Mouse (Mus musculus) splenic B cell, adult 2 months (primary cell): Measurements from ENCODE around the gene Vkorc1.

Experiments
- DNase-seq: peaks from one replicate; pipeline ENCODE4 v3.0.0-alpha.2; 2011; ENCODE audit warnings: low read depth, low spot score
- H3K27me3 ChIP-seq: 2 replicates; pipeline ENCODE4 v1.6.1; 2012; ENCODE audit warnings: mild to moderate bottlenecking, low read length, moderate library complexity, mixed read lengths; ENCODE audit not compliant: control insufficient read depth, poor library complexity, insufficient read depth, severe bottlenecking
- H3K36me3 ChIP-seq: 2 replicates; pipeline ENCODE4 v1.6.1; 2012; ENCODE audit warnings: mild to moderate bottlenecking, low read length, moderate library complexity, mixed read lengths; ENCODE audit not compliant: control insufficient read depth, poor library complexity, insufficient read depth, severe bottlenecking

Gene Vkorc1

DNA sequence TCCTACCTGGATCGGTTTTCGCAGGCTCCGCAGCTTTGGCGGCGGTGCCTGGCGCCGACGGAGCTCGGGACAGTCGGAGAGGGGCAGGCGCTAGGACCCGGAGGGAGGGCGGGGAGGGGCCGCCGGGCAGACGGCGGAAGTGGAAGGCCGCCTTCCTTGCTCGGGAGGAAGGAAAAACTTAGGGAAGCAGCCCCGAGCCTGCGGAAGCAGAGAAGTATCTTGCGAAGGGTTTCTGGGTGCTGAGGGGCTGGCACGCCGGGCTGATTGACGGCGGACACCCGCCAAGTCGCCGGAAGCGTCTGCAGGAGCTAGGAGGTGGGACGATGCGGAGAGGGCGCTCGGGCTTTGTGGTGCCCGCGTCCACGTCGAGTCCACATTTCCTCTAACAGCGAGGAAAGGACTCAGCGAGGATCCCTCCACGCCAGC lies 19.4 kb downstream of the Vkorc1 start, which contains the start of gene Zfp646:
Zfp646 (plus strand) TSS at position 181 of the 426 bp plus-strand sequence.
- DNase-seq: peak; percentile 84
- Histone ChIP-seq H3K27me3 (no peaks in the 10 kb centered on the region), H3K36me3 (peaks cover 11% of the 10 kb centered on the region)

DNA sequence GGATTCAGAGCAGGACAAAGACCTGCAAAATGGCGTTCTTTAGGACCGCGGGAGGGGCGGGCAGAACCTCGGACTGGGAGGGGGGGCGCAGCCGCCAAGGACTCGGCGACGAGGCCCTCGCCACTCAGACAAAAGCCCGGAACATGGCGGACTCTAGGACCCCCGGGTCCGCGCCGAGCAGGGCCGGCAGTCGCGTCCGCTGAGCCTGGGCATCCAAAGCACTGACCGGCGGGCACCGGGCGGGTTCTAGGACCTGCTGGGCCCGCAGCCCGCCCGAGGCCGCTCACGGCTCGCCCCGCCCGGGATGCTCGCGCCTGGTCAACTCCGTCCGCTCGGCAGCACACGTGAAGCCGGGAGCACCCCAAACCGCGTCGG lies 19.8 kb downstream of the Vkorc1 start:
- Histone ChIP-seq H3K27me3 (no peaks in the 10 kb centered on the region), H3K36me3 (peaks cover 11% of the 10 kb centered on the region)
- peak; percentile 91 for DNase-seq

DNA sequence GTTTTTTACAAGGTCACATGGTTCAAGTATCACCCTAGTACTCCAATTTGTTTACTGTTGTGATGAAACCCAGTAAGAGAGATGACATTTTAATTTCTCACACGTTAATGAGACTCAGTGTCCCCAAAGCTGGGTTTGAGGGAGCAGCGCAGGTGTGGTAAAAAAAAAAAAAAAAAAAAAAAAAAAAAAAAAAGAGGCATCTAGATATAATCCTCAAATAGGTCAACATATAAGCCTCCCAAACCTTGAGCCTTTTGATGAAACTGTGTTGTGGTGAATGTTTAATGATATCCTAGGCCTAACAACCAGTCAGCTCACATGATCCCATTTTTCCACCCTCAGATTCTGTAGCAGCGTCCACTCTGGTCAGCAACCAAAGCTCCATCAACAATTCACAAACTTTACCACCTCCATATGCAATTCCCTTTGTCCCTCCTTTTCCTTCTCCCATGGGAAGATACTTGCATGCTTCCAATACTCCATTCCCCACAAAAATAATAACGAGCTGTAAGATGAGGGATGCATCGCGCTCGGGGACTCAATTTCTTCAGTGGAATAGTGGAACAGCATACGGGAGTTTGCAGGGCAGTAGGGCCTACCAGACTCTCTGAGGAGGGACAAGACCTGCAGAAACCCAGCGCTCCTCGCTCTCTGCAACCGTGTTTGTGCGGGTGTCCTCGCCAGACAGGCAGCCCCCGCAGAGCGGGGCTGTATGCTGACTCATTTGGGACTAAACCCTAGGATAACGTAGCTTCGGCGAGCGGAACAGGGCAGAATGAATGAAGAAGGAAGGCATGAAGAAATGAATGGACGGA lies 20.4 kb downstream of the Vkorc1 start:
- no peaks in the 10 kb centered on the region for H3K27me3 ChIP-seq

DNA sequence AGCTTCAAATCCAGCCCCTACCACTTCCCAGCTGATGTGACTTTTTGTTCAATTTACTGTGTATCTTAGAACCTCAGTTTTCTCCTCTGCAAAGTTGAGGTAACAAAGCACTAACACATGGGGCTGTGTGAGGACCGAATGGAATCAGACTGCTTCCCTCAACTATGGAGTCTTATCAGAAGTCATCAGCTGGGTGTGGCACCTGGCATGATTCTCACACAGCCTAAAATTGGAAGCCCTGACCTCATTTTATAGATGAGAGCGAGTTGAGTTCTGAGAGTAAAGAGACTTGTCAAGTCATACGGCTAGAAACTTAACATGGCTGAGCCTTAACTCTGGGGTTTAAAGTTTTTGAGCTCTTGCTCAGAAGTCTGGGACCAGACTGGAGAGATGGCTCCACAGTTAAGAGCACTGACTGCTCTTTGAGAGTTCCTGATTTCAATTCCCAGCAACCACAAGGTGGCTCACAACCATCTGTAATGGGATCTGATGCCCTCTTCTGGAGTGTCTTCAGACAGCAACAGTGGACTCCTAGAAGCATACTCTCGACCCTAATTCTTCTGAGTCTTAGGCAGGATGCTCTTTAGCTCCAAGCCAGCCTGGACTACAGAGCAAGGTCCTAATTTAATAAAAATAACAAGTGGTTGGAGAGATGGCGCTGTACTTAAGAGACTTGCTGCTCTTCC lies 25.1 kb downstream of the Vkorc1 start:
- peaks cover 4% of the 10 kb centered on the region for H3K36me3 ChIP-seq
- H3K27me3 ChIP-seq: no peaks in the 10 kb centered on the region
- DNase-seq: peak; percentile 33

More for the DNA sequence above, 20.4 kb downstream of the Vkorc1 start:
- DNase-seq: no peak
- H3K36me3 ChIP-seq: peaks cover 11% of the 10 kb centered on the region

DNA sequence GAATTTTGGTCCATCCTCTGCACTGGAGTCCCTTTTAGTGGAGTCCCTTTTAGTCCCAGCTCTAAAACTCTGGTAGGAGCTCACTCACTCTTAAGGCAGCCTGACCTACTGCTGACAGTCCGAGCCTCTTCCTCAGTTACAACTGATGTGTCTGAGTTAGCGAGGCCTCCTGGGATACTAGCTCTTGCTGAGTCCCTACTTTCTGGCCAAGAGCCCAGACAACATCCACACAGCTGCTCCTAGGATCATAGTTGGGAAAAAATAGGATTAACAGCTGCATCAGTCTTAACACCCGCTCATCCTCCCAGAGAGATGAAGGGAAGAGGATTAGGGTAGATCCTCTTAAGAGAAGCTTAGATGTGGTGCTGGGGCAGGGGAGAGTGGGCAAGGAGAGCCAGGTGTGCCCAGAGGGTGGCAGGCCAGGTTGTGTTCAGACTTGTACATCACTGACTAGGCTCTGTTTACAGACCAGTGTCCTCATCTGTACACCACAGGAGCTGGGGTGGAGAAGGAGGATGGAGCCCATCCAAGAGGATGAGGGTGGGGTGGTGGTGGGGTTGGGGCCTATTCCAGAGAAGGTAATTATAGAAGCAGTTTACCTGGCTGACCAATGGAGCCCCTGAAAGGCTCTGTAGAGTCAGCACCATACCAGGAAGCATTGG lies 26.1 kb downstream of the Vkorc1 start:
- Histone ChIP-seq H3K27me3 (no peaks in the 10 kb centered on the region), H3K36me3 (peaks cover 4% of the 10 kb centered on the region)
- no peak for DNase-seq

DNA sequence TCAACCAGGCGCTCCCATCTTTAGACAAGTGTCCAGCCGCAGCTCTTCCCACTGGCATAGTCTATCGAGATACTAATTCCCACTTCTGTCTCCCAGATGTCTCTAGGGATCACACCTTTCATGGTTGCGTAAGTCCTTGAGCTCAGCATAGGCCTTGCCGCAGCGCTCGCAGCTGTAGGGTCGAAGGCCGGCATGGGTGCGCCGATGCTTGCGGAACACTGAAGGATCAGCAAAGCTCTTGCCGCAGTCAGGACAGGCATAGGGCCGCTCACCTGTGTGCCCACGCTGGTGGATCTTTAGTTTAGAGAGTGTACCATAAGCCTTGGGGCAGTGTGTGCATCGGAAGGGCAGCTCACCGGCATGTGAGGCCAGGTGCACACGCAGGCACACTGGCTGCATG lies 27.8 kb downstream of the Vkorc1 start:
- DNase-seq: no peak
- Histone ChIP-seq H3K36me3 (peaks cover 4% of the 10 kb centered on the region), H3K27me3 (no peaks in the 10 kb centered on the region)

DNA sequence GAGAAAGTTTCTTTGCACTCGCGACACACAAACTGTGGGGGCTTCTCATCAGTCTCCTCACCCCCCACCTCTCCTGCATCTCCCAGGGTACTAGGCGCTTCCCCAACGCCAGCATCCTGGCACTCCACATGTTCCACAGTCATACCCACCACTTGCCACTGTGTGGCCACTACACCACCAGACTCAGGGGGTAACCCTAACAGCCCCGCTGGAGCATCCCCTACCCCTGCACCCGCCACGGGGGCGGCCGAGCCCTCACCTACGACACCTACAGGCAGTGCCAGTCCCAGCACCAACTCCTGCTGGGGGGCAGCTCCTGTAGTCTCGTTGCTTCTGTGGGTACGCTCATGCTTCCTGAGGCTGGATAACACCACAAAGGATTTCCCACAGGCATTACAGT lies 29.0 kb downstream of the Vkorc1 start:
- DNase-seq: no peak
- no peaks in the 10 kb centered on the region for H3K27me3 ChIP-seq

DNA sequence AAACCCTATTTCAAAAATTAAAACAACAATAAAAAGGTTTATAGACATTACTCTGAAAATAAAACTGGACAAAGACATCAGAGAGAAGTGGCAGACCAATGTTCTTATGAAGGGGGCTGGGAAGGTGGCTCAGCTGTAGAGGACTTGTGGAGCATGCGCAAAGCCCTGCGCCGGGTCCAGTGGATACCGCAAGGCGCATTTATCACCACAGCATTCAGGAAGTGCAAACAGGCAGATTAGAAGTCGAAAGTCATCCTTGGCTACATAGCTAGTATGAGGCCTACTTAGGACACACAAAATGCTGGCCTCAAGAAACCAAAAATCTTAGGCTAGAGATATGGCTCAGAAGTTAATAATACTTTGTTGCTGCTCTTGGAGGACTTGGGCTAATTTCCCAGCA lies 37.2 kb downstream of the Vkorc1 start:
- no peak for DNase-seq
- H3K36me3 ChIP-seq: no peaks in the 10 kb centered on the region
- no peaks in the 10 kb centered on the region for H3K27me3 ChIP-seq

More for the DNA sequence above, 29.0 kb downstream of the Vkorc1 start:
- peaks cover 4% of the 10 kb centered on the region for H3K36me3 ChIP-seq

DNA sequence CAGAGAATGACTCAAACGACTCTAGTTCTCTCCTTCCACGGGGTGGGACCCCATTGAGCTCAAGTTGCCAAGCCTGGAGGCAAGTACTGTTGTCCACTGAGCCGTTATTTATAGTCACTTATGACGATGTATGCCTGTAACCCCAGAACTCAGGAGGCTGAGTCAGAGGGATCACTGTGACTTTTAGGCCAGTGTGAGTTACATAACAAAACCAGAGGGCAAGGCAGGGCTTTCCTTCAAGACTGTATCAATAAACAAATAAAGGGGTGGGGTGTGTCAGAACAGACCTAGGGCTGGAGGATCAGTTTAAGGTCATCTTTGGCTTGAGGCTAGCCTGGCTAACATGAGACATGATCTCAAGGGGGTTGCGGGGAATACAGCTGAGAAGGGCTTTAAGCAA lies 44.5 kb downstream of the Vkorc1 start:
- Histone ChIP-seq H3K36me3 (no peaks in the 10 kb centered on the region; the same call in 1 of the 2 replicates), H3K27me3 (no peaks in the 10 kb centered on the region)
- DNase-seq: no peak

DNA sequence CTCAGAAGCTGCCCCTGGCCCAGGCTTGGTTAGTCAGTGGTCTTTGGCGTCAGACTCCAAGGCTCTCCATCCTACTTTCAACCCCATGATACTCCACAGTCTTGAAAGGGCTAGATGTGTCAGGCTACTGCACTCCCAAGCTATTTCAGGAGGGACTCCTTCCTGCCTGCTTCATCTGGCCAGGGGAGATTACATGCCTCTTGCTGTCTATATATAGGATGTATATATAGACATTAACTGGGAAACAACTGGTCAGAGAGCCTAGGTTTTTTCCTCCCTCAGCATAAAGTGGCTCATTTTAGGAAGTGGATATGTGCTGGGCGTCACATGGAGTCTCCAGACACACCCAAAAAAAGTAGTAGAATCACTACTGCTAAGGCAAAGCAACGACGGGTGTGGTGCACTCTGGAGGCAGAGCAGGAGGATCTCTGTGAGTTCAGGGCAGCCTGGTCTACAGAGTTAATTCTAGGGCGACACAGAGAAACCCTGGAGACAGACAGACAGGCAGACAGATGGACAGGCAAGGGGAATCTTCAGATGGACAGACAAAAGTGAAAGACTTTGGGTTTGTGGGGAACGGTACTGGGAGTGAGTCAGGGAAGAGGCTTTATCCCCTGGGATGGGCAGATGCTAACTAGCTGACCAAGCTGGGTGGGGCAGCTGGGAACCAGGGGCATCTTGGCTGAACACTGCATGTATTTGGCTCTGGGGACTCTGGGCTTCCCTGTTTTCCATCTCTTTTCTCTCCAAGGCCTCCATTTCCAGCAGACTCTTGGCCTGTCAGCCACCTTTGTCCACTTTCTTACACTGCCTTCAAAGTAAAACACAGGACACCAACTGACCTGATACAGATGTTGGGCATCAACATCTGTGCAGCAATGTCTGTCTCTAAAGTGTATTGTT lies 45.2 kb downstream of the Vkorc1 start:
- Histone ChIP-seq H3K36me3 (no peaks in the 10 kb centered on the region; the same call in 1 of the 2 replicates), H3K27me3 (no peaks in the 10 kb centered on the region)
- no peak for DNase-seq
